2 mouse cellular contexts compared by ENCODE assay signal in genomic region chr15:97715734-97716133, GRCm38 (mm10).
TF ChIP-seq lines count a peak whose summit lies in the region.

No protein-coding gene starts in this region.

TF ChIP-seq in CH12.LX, 34 proteins besides CTCF, POLR2A, EP300 and RAD21 (continued from another document):
- no peak for TF ChIP-seq MAFK (IDR thresholded peaks at IDR 0.05; ENCODE audit: insufficient replicate concordance, low read length)
- TF ChIP-seq MAZ (IDR thresholded peaks at IDR 0.05; ENCODE audit: low read depth, low read length): no peak
- no peak for TF ChIP-seq KAT2A (IDR thresholded peaks at IDR 0.05; ENCODE audit: insufficient replicate concordance, low read length)
- no peak for TF ChIP-seq CHD1 (IDR thresholded peaks at IDR 0.05; ENCODE audit: low read depth, low read length)
- TF ChIP-seq CHD2 (IDR thresholded peaks at IDR 0.05; ENCODE audit: low read length): no peak
- no peak for TF ChIP-seq UBTF (IDR thresholded peaks at IDR 0.05; ENCODE audit: low read depth, low read length)
- no peak for TF ChIP-seq GABPA (IDR thresholded peaks at IDR 0.05; ENCODE audit: insufficient replicate concordance, low read depth, low read length)
- no peak for TF ChIP-seq BHLHE40 (IDR thresholded peaks at IDR 0.05; ENCODE audit: low read depth, low read length)
- no peak for TF ChIP-seq ZKSCAN1 (IDR thresholded peaks at IDR 0.05; ENCODE audit: borderline replicate concordance, low read depth, low read length)
- no peak for TF ChIP-seq SMC3 (IDR thresholded peaks at IDR 0.05; ENCODE audit: low read depth, low read length)
- TF ChIP-seq USF1 (IDR thresholded peaks at IDR 0.05; ENCODE audit: low read depth, low read length): no peak
- TF ChIP-seq ETS1 (conservative IDR thresholded peaks at IDR 0.05; ENCODE audit: low read depth, low read length): no peak
- TF ChIP-seq HCFC1 (IDR thresholded peaks at IDR 0.05; ENCODE audit: low read depth, low read length): no peak
- no peak for TF ChIP-seq NRF1 (IDR thresholded peaks at IDR 0.05; ENCODE audit: low read depth, low read length)
- TF ChIP-seq PAX5 (IDR thresholded peaks at IDR 0.05; ENCODE audit: low read length): no peak
- TF ChIP-seq MYC (IDR thresholded peaks at IDR 0.05; ENCODE audit: low read depth, low read length): no peak
- TF ChIP-seq NELFE (IDR thresholded peaks at IDR 0.05; ENCODE audit: low read depth, low read length): no peak

TF ChIP-seq in MEL, 35 proteins besides CTCF, POLR2A, EP300 and RAD21:
- TF ChIP-seq GATA1 (IDR thresholded peaks at IDR 0.05; ENCODE audit: low read depth, low read length) (peak; percentile 53), TBP (IDR thresholded peaks at IDR 0.05; ENCODE audit: low read depth, low read length) (no peak), TCF12 (IDR thresholded peaks at IDR 0.05; ENCODE audit: low read depth, low read length) (peak; percentile 61), SIN3A (IDR thresholded peaks at IDR 0.05; ENCODE audit: low read length) (peak; percentile 57), ZNF384 (IDR thresholded peaks at IDR 0.05; ENCODE audit: low read depth, low read length) (no peak), ETS1 (IDR thresholded peaks at IDR 0.05; ENCODE audit: low read depth, low read length) (peak; percentile 72), RCOR1 (IDR thresholded peaks at IDR 0.05; ENCODE audit: low read depth, low read length) (peak; percentile 58; the same call in 1 of the 2 replicates), UBTF (IDR thresholded peaks at IDR 0.05; ENCODE audit: borderline replicate concordance, insufficient read depth, low read depth, low read length) (no peak), MXI1 (IDR thresholded peaks at IDR 0.05; ENCODE audit: low read depth, low read length) (0 out of 2 replicates have a peak, but pooled peaks have one; percentile 21), ZC3H11A (IDR thresholded peaks at IDR 0.05; ENCODE audit: low read depth, low read length) (no peak), NELFE (IDR thresholded peaks at IDR 0.05; ENCODE audit: low read depth, low read length) (no peak)
